Mouse (Mus musculus) midbrain, embryonic 10.5 days (tissue): Measurements from ENCODE around the gene Adgre5. TPM values are rescaled to one million over a fixed set of nuclear protein-coding genes. Genes with fewer than 3 reads are reported as not detected.

ENCODE experiments used
- DNase-seq: peaks from one replicate; pipeline ENCODE4 v3.0.0-alpha.2; 2017; ENCODE audit warnings: low spot score
- H3K27ac ChIP-seq: fragments of 300-500 bp; sonication (generic); replicated peaks from 2 replicates; pipeline ENCODE4 v1.5.1; 2016; ENCODE audit warnings: mild to moderate bottlenecking
- H3K27me3 ChIP-seq: fragments of 300-500 bp; sonication (generic); 2 replicates; pipeline ENCODE4 v1.6.1; 2016; ENCODE audit warnings: low read depth, mild to moderate bottlenecking; ENCODE audit not compliant: poor library complexity, severe bottlenecking
- H3K36me3 ChIP-seq: fragments of 300-500 bp; sonication (generic); 2 replicates; pipeline ENCODE4 v1.6.1; 2016; ENCODE audit warnings: mild to moderate bottlenecking, moderate library complexity
- H3K4me1 ChIP-seq: fragments of 300-500 bp; sonication (generic); 2 replicates; pipeline ENCODE4 v1.6.1; 2016
- H3K4me3 ChIP-seq: fragments of 300-500 bp; sonication (generic); 2 replicates; pipeline ENCODE4 v1.5.1; 2016; ENCODE audit warnings: mild to moderate bottlenecking, moderate library complexity
- H3K9me3 ChIP-seq: fragments of 300-500 bp; sonication (generic); replicated peaks from 2 replicates; pipeline ENCODE4 v1.6.1; 2016; ENCODE audit warnings: mild to moderate bottlenecking
- WGBS: fragments of 180-500 bp; shearing (Covaris S2); methylation state at CpG from one replicate; pipeline ENCODE4 v1.1.7; 2016; 5-methylcytosine and 5-hydroxymethylcytosine counted together
- polyA plus RNA-seq: library from polyadenylated mRNA; unstranded; fragments of >200 nt; fragmentation: Nextera tagmentation; extraction: Ambion mirVana; gene quantifications from 2 replicates; pipeline ENCODE4 v1.2.1, GENCODE M21; 2016

Adgre5 gene
- polyA plus RNA-seq, 1 experiment from 2014 or later = 8.0 TPM

- Histone ChIP-seq H3K36me3 (peaks cover 8% of the 10 kb centered on the region), H3K4me3 (peak overlapping the region; percentile 78), H3K9me3 (no peaks in the 10 kb centered on the region), H3K4me1 (peaks cover 17% of the 10 kb centered on the region), H3K27me3 (no peaks in the 10 kb centered on the region), H3K27ac (peak overlapping the region; percentile 96)
- WGBS = 17% methylated on average over 8 of the region's 8 CpGs
- DNase-seq = no peak
Measured at GRCm38 (mm10) chr8:83714676-83715030, 26.5 kb downstream of the Adgre5 start.

GRCm38 (mm10) chr8:83707554-83707953, 33.6 kb downstream of the Adgre5 start:
- WGBS = 80% methylated on average over 8 of the region's 8 CpGs
- Histone ChIP-seq H3K4me3 (no peak overlapping the region), H3K9me3 (no peaks in the 10 kb centered on the region), H3K27ac (no peak overlapping the region), H3K27me3 (no peaks in the 10 kb centered on the region), H3K36me3 (no peaks in the 10 kb centered on the region), H3K4me1 (no peaks in the 10 kb centered on the region)
- no peak for DNase-seq

- H3K4me3 ChIP-seq = no peak overlapping the region
- no peaks in the 10 kb centered on the region for H3K4me1 ChIP-seq
- H3K36me3 ChIP-seq = no peaks in the 10 kb centered on the region
- no peaks in the 10 kb centered on the region for H3K27me3 ChIP-seq
- H3K27ac ChIP-seq = no peak overlapping the region
- DNase-seq = no peak
- 57% methylated on average over 5 of the region's 5 CpGs for WGBS
- no peaks in the 10 kb centered on the region for H3K9me3 ChIP-seq
Measured at GRCm38 (mm10) chr8:83706411-83706810, 34.7 kb downstream of the Adgre5 start.

- Histone ChIP-seq H3K27ac (no peak overlapping the region), H3K4me1 (peaks cover 18% of the 10 kb centered on the region), H3K27me3 (no peaks in the 10 kb centered on the region), H3K36me3 (no peaks in the 10 kb centered on the region), H3K9me3 (no peaks in the 10 kb centered on the region), H3K4me3 (no peak overlapping the region)
- no peak for DNase-seq
- WGBS = 84% methylated on average over 4 of the region's 4 CpGs
Measured at GRCm38 (mm10) chr8:83703426-83703825, 37.7 kb downstream of the Adgre5 start.

- no peaks in the 10 kb centered on the region for H3K36me3 ChIP-seq
- no peak for DNase-seq
- H3K27me3 ChIP-seq = 0 out of 2 replicates have a peak, but pooled peaks cover 8% of the 10 kb centered on the region
- H3K4me3 ChIP-seq = no peak overlapping the region
- peaks cover 36% of the 10 kb centered on the region for H3K4me1 ChIP-seq
- no peaks in the 10 kb centered on the region for H3K9me3 ChIP-seq
- no peak overlapping the region for H3K27ac ChIP-seq
- WGBS = 87% methylated on average over 9 of the region's 9 CpGs
Measured at GRCm38 (mm10) chr8:83700423-83701085, 40.6 kb downstream of the Adgre5 start.

- no peak for DNase-seq
- Histone ChIP-seq H3K27ac (peak overlapping the region; percentile 94), H3K27me3 (0 out of 2 replicates have a peak, but pooled peaks cover 8% of the 10 kb centered on the region), H3K4me1 (peaks cover 36% of the 10 kb centered on the region), H3K4me3 (peak overlapping the region; percentile 89), H3K9me3 (no peaks in the 10 kb centered on the region), H3K36me3 (no peaks in the 10 kb centered on the region)
- WGBS = 49% methylated on average over 9 of the region's 9 CpGs
Measured at GRCm38 (mm10) chr8:83699566-83699965, 41.6 kb downstream of the Adgre5 start.

- peak; percentile 90 for DNase-seq
- peak within 1 kb of the TSS; percentile 89 for H3K4me3 ChIP-seq
- WGBS = under 1% methylated on average over 79 of the region's 85 CpGs
- peak within 1 kb of the TSS; percentile 94 for H3K27ac ChIP-seq
- 0 out of 2 replicates have a peak, but pooled peaks cover 8% of the 10 kb centered on the region for H3K27me3 ChIP-seq
- H3K9me3 ChIP-seq = no peaks in the 10 kb centered on the region
- no peaks in the 10 kb centered on the region for H3K36me3 ChIP-seq
- peaks cover 36% of the 10 kb centered on the region for H3K4me1 ChIP-seq
Measured at GRCm38 (mm10) chr8:83698661-83699453, 42.3 kb downstream of the Adgre5 start, which contains the start of gene Pkn1. TSS of gene Pkn1 (minus strand) at chr8:83699179.

GRCm38 (mm10) chr8:83698291-83698660, 42.9 kb downstream of the Adgre5 start:
- no peaks in the 10 kb centered on the region for H3K36me3 ChIP-seq
- H3K4me3 ChIP-seq = peak overlapping the region; percentile 89
- 3% methylated on average over 15 of the region's 15 CpGs for WGBS
- 0 out of 2 replicates have a peak, but pooled peaks cover 8% of the 10 kb centered on the region for H3K27me3 ChIP-seq
- H3K9me3 ChIP-seq = no peaks in the 10 kb centered on the region
- H3K4me1 ChIP-seq = peaks cover 36% of the 10 kb centered on the region
- no peak for DNase-seq
- H3K27ac ChIP-seq = peak overlapping the region; percentile 94

- no peaks in the 10 kb centered on the region for H3K9me3 ChIP-seq
- 61% methylated on average over 19 of the region's 19 CpGs for WGBS
- H3K27ac ChIP-seq = peak overlapping the region; percentile 94; the same call in 1 of the 2 replicates
- no peak for DNase-seq
- H3K27me3 ChIP-seq = 0 out of 2 replicates have a peak, but pooled peaks cover 8% of the 10 kb centered on the region
- H3K36me3 ChIP-seq = peaks cover 3% of the 10 kb centered on the region
- peak overlapping the region; percentile 89 for H3K4me3 ChIP-seq
- peaks cover 36% of the 10 kb centered on the region for H3K4me1 ChIP-seq
Measured at GRCm38 (mm10) chr8:83697374-83698220, 43.5 kb downstream of the Adgre5 start.

GRCm38 (mm10) chr8:83695351-83696106, 45.6 kb downstream of the Adgre5 start:
- no peak for DNase-seq
- peaks cover 24% of the 10 kb centered on the region for H3K36me3 ChIP-seq
- no peak overlapping the region for H3K4me3 ChIP-seq
- WGBS = 88% methylated on average over 17 of the region's 17 CpGs
- no peaks in the 10 kb centered on the region for H3K9me3 ChIP-seq
- no peak overlapping the region for H3K27ac ChIP-seq
- H3K27me3 ChIP-seq = 0 out of 2 replicates have a peak, but pooled peaks cover 8% of the 10 kb centered on the region
- H3K4me1 ChIP-seq = peaks cover 36% of the 10 kb centered on the region

- WGBS = 91% methylated on average over 11 of the region's 11 CpGs
- 0 out of 2 replicates have a peak, but pooled peaks cover 8% of the 10 kb centered on the region for H3K27me3 ChIP-seq
- peaks cover 33% of the 10 kb centered on the region for H3K36me3 ChIP-seq
- H3K9me3 ChIP-seq = no peaks in the 10 kb centered on the region
- no peak for DNase-seq
- peaks cover 27% of the 10 kb centered on the region for H3K4me1 ChIP-seq
- no peak overlapping the region for H3K27ac ChIP-seq
- no peak overlapping the region for H3K4me3 ChIP-seq
Measured at GRCm38 (mm10) chr8:83694369-83695160, 46.6 kb downstream of the Adgre5 start.
